Mouse (Mus musculus) left cerebral cortex, adult 18-20 months (tissue): ENCODE results near the gene Lmo1. TPM values are rescaled to one million over a fixed set of nuclear protein-coding genes. Genes with fewer than 3 reads are reported as not detected.
A peak's percentile ranks its signal among the peaks of the same experiment; 100 is the strongest.

Experiments
- DNase-seq, 2 experiments: peaks; one replicate each; pipeline ENCODE4 v3.0.0; 2021 to 2022; ENCODE audit warnings: low spot score in 2 of 2, mixed read lengths in 1 of 2
- long read RNA-seq, 2 experiments: library from polyadenylated mRNA; stranded (forward); transcript quantifications; one replicate each; pipeline ENCODE4 v2.0.0; 2021
- total RNA-seq, 2 experiments: library from RNA; stranded (reverse); gene quantifications; 2 replicates each; pipeline ENCODE4 v1.2.3; 2021

The Lmo1 gene
- total RNA-seq = 10 to 100 TPM; 11.5 to 14.4 TPM
- long read RNA-seq, experiment 1, transcript Lmo1-202 (4 exons, 912 nt) = major isoform, 16 of 19 reads
- long read RNA-seq, experiment 1, partial matches to known transcripts = 0 of 19 reads
- long read RNA-seq, experiment 1, other reads (novel, unspliced or antisense) = 1 of 19 reads
- long read RNA-seq, experiment 2, transcript Lmo1-202 (4 exons, 912 nt) = major isoform, 17 of 19 reads
- long read RNA-seq, experiment 2, partial matches to known transcripts = 0 of 19 reads
- long read RNA-seq, experiment 2, other reads (novel, unspliced or antisense) = 2 of 19 reads

GRCm38 (mm10) chr7:109174949-109175669 is at the start of gene Lmo1:
Gene Lmo1, minus strand, starts transcription at chr7:109175207.
- peak in 1 of 2 experiments; percentile 34 for DNase-seq

DNA sequence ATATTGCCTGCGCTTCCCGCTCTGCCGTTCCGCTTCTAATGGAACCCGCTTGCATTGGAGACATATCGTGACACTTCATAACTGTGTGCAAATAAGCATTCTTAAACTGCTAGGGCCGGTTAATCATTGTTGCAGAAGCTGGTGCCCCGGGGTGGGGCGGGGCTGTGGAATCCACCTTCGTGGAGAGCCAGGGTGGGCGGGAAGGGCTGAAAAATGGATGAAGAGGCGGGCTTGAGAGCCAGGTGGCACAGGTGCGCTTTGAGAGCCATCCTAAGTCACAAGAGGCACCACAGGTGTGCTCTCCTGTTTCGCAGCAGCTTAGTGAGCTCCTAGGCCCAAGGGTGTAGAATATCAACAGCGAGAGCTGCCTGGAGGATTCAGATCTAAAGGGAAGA is 46.7 kb upstream of the Lmo1 start:
- no peak for DNase-seq

DNA sequence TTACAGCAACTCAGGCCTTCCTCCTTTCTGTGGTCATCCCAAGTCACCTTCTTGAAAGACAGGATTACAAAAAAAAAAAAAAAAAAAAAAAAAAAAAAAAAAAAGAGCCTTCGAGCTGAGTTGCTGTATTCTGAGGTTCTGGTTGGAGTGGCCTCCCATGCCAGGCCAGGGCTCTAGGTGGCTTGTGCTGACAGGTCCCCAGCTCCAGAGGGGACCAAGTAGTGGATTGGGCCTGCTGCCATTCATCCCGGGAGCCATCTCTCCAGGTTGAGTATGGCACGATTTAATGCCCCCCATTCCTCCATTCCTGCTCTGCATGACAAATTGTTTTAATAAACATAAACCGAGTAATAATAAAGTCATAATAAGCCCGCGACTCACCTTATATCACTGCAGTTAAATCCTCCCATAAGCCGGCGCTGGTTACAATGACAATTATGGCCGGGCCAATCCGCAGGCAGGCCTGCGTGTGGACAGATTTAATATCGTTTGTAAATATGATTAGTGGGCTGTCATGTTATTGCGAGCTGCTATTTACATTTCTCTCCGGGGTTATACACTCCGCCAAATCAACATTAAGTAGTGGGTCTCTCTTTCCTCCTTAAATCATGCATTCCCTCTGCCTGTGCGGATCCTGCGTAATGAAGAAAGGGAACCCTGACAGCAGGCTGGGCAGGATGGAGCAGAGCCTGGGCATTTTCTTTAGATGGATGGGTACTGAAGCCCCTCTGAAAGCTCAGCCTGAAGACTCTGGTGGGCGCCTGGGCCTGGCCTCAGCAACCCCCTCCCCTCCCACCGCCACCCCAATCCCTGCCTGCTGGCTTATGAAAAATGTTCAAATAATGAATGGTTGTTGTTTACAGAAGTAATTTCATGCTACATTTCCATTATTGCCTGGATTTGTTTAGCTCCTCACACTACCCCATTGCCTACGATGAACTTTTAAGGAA is 46.0 kb upstream of the Lmo1 start:
- DNase-seq = no peak

DNA sequence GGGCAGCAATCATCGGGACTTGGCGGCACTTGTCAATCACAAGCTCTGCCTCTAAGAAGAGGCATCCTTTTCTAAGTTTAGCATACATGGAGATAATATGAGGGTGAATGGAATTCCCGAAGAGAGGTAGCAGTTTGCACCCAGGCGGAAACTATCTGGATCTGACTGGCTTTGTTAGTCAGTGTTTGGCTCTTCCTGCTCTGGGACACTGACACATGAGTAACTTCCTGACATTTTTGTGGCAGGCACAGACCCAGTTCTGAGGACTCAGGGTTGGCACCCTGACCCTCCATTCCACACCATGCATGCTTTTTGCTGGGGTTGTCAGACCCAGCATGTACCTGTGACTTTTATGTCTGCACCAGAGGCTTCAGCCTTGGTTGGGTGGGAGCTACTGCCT is 45.0 kb upstream of the Lmo1 start:
- no peak for DNase-seq

GRCm38 (mm10) chr7:109218977-109219271 is 43.9 kb upstream of the Lmo1 start:
- no peak for DNase-seq

- peak; percentile 82 to 88 for DNase-seq
Observed at GRCm38 (mm10) chr7:109218130-109218976, 43.3 kb upstream of the Lmo1 start.

DNA sequence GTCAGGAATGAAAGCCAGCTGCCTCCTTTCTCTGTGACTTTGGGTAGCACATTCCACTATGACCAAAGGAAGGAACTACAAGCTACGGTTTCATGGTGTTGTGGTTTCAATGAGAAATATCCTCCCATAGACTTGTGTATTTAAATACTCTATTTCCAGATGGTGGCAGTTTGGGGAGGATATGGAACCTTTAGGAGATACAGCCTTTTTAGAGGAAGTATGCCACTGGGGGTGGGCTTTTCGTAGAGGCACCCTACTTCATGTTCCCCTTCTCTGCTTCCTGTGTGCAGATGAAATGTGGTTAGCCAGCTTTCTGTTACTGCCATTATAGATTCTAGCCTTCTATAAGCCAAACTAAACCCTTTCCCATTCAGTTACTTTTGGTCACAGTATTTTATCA is 34.8 kb upstream of the Lmo1 start:
- DNase-seq = no peak

GRCm38 (mm10) chr7:109207811-109208210 is 32.8 kb upstream of the Lmo1 start:
- DNase-seq = no peak

GRCm38 (mm10) chr7:109206358-109206757 is 31.4 kb upstream of the Lmo1 start:
- no peak for DNase-seq

DNA sequence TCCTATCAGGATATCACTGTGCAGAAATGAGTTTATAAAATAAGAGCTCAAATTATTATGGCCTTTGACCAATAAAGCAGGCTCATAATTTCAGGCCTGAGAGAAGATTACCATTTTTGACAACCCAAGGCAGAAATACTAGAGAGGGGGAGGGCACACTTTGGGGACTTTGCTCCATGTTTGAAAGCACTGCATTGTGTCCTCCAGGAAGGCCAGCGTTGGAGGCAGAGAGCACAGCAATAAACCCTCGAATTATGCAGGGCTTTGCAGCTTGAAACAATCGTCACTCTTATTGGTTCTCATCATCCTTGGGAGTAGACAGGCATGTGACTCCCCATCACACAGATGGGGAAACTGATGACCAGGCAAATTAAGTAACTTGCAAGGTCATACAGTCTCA is 28.1 kb upstream of the Lmo1 start:
- DNase-seq = no peak

DNA sequence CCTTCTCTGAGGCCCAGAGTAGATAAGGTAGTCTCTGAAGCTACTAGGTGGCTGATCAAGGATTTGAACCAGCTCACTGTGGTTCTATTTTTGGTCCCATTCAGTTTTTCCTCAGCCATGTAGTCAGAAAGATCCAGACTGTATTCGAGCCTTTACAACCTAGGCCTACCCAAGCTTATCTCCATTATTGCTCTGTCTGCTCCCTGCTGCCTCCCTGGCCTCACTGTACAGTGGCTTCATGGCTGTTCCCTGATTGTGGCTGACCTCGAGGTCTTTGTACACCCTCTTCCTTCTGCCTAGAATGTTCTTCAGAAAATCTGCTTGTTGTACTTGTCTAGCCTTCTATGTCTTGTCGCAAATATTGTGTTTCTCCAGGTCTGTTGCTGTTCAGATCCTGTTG is 25.6 kb upstream of the Lmo1 start:
- no peak for DNase-seq

DNA sequence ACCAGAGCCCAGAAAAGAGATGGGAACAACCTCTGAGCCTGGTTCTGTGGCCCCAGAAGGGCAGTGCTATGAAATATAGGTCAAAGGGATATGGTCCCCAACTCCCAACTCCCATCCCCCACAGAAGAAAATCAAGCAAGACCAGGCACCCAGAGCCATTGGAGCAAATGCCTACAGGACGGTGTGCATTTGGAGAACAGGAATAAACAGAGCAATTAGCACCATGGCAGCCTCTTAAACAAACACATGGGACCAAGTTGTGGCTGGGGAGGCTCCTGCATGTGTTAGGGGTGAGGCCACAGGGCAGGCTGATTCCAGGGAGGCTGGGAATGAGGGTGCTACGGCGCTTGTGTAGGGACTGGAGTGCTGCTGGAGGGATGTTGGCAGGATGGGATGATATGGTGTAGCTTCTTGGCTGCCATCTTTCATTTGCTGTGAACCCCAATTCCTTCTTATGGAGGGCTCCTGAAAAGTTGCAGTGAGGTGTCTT is 22.2 kb upstream of the Lmo1 start:
- no peak for DNase-seq

DNA sequence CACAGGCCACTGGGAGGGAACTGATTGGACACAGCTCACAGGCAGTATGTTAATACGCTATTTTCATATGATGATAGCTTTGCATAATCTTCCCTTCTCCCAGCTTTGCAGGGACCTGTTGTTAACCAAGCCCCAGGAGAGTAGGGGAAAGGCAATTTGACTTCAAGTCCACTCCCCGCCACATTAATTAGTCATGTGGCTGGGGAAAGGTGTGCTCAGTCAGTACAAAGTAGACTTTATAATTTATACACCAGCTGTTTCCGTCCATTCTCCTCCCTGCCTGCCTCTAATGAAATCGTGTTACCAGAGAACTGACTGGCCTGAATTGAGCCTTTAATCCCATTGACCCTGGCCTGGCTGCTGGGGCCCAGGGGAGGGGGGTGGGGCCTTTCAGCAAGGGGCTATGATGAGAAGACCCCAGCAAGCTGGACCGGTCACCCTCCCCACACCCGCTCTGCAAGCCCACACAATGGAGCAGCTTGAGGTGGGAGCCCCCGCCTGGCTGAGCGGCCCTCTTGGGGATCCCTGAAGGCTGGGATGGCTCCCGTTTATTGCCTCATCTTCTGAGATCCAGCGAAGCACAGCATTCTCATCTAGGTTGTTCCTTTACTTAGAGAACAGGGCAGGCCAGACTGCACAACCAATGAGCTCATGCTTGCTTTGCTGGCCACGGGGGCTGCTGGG is 21.5 kb upstream of the Lmo1 start:
- no peak for DNase-seq

DNA sequence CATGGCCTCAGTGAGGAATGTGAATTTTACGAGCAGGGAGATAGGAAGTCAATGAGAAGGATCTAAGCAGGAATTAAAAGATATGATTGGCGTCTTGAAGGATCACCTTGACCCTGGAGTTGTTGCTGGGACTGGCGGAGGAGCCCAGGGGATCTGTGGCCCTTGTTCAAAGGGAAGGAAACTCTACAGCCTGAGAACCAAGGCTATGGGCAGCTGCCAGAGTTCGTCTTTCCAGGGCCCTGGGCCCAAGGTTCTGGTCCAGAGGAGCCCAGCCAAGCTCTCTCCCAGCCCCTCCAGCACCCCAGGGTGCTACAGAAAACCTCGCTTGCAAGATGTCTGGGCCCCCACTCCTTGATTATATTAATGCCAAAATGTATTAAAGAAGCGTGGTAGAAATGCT is 21.0 kb upstream of the Lmo1 start:
- DNase-seq = no peak

DNA sequence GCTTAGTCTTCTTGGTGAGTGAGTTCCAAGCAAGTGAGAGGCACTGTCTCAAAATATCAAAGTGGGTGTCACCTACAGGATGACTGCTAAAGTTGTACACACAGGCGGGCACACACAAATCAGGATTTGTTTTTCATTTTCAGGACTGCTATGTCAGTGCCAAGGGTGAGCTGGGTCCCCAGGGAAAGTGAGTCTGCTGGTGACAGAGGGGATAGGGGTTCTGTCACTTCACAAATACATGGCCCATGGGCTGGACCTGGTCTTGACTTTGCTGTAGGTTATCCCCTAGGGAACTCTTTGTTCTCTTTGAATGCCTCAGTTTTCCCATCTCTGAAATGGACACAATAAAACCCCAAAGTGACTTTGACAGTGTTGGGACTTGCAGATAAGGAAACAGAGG is 19.8 kb upstream of the Lmo1 start:
- no peak for DNase-seq

DNA sequence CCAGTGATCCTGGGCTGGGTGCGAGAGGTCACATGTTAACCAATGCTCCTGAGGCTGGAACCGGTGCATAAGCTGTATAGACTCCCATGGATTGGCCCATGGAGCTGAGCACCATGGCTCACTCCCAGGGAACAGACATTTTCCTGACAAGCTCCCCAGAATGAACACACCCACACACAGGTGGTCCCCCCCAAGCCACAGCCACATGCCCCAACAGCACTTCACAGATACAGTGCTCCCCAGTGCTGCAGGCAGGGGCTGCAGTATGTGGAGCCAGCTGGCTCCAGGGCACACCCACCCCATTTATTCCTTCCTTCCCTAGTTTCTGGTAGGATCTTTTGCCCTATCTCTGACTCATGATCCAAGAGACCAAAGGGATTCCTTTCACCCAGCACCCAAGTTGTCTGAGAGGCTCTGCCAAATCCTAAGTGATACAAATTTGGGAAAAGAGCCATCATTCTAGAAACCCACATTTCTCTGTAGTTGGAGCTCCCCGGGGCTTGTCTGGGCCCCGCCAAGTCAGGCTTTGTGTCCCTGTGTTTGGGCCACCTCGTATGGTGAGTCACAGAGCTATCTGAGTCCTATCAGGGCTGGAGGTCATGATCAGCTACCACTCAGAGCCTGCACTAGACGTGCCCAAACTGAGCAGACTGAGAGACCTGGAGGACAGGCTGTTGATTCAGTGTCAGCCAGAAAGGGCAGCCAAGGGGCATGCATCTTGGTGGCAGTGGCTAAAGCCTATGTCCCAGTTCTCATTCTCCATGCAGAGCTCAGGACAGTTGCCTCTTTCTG is 12.4 kb upstream of the Lmo1 start:
- DNase-seq = no peak

- no peak for DNase-seq
Observed at GRCm38 (mm10) chr7:109185975-109186374, 11.0 kb upstream of the Lmo1 start.

DNA sequence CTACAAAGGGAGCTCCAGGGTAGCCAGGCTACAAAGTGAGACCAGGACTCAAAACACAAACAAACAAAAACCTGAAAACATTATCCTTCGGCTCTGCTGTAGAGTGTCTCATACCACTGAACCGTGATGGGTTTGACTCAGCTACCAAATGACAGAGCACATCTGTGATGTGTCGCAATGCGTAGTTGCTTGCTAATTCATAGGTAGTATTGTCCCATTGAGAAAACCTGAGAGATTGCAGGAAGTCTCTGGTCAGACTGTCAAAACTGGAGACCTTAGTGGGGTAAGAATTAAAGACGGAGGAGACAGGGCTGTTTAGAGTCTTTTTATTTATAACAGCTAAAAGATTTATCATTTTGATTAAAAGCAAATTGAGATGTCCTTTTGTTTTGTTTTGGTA is 10.6 kb upstream of the Lmo1 start:
- no peak for DNase-seq

DNA sequence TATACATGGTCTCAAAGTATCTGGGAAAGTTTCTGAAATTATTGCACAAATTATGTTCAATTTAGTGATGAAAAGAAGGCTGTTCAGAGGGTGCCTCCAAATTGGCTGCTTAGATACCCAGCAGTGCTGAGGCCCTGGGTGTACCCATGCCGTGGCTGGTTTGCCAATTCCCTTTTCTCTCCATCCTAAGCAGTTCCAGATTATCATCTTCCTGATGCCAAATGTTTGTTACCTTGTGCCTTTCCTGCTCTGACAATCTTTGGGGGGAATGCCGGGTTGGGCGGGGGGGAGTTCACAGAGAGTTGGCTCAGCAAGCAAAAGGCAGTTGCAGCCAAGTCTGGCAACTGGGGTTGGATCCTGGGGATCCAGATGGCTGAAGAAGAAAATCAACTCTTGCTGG is 1.7 kb upstream of the Lmo1 start:
- no peak for DNase-seq
